Mouse (Mus musculus) bone marrow macrophage, adult 2 months (primary cell): Measurements from ENCODE around the gene 6030452D12Rik. TPM values are rescaled to one million over a fixed set of nuclear protein-coding genes. Genes with fewer than 3 reads are reported as not detected.

ENCODE experiments used
- H3K27ac ChIP-seq: 2 replicates; pipeline ENCODE4 v1.5.1; 2012; ENCODE audit warnings: low read depth, low read length; ENCODE audit not compliant: insufficient read depth
- H3K4me1 ChIP-seq: 2 replicates; pipeline ENCODE4 v1.6.1; 2012; ENCODE audit warnings: low read length; ENCODE audit not compliant: control insufficient read depth, insufficient read depth
- H3K4me3 ChIP-seq: 2 replicates; pipeline ENCODE4 v1.5.1; 2012; ENCODE audit warnings: mild to moderate bottlenecking, low read length, moderate library complexity; ENCODE audit not compliant: insufficient read depth
- CTCF ChIP-seq: IDR thresholded peaks from 2 replicates; pipeline ENCODE4 v1.5.1; 2012; ENCODE audit warnings: low read depth, mild to moderate bottlenecking, low read length, moderate library complexity
- POLR2A ChIP-seq: IDR thresholded peaks from 2 replicates; pipeline ENCODE4 v1.6.1; 2012; ENCODE audit warnings: mild to moderate bottlenecking, low read depth, low read length, borderline replicate concordance
- polyA plus RNA-seq: library from polyadenylated mRNA; stranded (reverse); fragments of >200 nt; gene quantifications from 2 replicates; pipeline ENCODE4 v1.2.4, GENCODE M21; 2012; ENCODE audit not compliant: missing spikeins, insufficient read depth, insufficient read length

Gene 6030452D12Rik
- polyA plus RNA-seq, 1 experiment: not detected

DNA sequence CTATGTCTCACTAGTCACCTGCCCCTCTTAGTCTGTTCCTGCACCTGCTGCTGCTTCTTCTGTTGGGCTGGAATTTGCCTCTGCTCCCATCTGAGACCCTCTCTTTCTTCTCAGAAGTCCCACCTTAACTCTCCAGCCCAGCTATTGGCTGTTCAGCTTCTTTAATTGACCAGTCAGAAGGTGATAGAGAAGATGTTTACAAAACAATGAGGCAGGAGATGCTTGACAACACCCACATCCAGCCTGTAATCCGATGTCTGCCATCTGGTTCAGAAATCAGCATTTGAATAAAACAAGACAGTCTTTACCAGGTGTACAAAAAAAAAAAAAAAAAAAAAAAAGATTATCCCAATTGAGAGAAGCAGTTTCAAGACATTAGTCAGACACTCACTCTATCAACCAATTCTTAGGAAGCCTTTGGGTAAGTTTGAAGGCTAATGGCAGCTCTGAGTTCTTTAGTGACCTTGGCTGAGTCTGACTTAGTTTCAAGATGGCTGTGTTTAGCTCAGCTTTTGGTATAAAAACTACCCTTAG is 15.7 kb downstream of the 6030452D12Rik start:
- Histone ChIP-seq H3K27ac (no peak overlapping the region), H3K4me3 (no peak overlapping the region), H3K4me1 (no peaks in the 10 kb centered on the region)
- TF ChIP-seq POLR2A (no peak), CTCF (no peak)

DNA sequence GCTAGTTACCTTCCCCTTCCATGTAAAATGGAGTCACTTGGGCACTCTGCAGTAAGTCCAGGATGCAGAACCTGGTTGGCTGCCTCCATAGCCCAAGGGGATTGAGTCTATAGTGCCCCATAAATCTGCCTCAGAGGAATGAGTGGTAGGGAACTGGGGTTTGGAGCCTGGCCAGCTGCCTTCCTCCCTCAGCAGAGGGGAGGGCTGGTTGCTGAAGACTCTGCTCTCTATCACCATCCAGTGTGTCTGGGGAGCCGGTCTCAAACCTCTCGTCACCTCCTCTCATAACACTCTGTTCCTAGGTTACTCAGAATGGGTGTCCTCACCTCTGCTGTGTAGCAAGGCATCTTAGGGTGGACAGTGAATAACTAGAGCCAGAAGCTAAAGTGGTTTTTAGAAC is 16.3 kb downstream of the 6030452D12Rik start:
- Histone ChIP-seq H3K4me3 (no peak overlapping the region), H3K4me1 (no peaks in the 10 kb centered on the region), H3K27ac (no peak overlapping the region)
- TF ChIP-seq POLR2A (no peak), CTCF (no peak)

- Histone ChIP-seq H3K4me3 (no peak overlapping the region), H3K4me1 (no peaks in the 10 kb centered on the region), H3K27ac (no peak overlapping the region)
- TF ChIP-seq POLR2A (no peak), CTCF (no peak)
Observed at GRCm38 (mm10) chr8:106518763-106519162, 18.4 kb downstream of the 6030452D12Rik start.

DNA sequence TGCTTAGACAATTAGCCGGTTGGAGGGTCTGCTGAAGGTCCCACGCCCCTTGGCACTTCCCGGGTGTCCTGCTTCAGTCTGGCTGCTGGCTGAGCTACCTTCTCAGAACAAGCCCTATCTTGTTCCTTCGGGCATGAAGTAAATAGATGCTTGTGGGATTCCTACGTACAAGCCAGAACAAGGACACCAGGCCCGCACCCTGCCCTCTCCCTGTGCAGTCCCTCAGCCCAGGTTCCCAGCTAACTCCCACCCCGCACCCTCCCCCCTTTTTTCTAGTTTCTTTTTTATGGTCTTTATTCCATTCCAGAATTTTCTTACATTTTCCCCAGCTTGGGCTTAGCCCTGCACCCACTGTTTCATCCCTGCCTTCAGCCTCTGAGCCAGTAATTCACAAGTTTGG is 20.3 kb downstream of the 6030452D12Rik start:
- Histone ChIP-seq H3K4me3 (no peak overlapping the region), H3K4me1 (no peaks in the 10 kb centered on the region), H3K27ac (no peak overlapping the region)
- no peak for TF ChIP-seq CTCF
- TF ChIP-seq POLR2A: no peak

DNA sequence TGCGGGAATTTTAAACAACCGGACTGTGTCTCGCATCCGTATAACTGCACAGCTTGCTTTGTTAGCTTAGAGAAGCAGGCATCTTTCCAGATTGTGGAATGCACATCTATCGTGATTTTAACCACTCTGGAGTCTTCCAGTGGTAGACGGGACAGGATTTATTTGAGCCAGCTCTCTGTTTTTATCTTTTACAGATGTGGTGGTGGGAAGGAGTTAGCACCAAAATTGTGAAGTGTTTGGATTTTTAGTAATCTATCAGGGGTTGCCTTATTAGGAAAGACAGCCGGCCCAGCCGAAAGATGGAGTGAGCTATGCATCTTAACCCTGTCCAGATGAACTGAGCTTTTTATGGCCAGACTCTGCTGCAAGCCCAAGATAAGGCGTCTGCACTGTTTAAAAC is 21.5 kb downstream of the 6030452D12Rik start:
- no peak overlapping the region for H3K27ac ChIP-seq
- TF ChIP-seq POLR2A (no peak), CTCF (no peak)
- H3K4me1 ChIP-seq: peaks cover 3% of the 10 kb centered on the region; the same call in 1 of the 2 replicates
- no peak overlapping the region for H3K4me3 ChIP-seq

DNA sequence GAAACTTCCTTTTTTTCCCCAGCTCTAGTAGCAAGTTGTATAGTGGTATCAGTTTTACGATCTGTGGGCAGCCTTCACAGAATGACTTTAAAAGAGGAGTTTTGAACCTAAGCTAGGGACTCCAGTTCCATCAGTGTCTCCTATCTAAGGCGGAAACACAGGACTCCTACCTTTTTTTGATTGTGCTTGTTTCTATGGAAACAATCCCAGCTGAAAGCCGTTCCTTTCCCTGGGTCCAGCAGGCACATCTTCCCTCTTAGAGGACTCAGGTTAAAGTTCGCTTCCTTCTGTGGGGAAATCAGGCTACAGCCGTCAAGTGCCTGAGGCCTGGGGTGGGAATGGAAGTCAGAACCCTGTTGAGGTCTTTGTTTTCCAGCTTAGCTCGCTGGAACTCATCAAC is 26.4 kb downstream of the 6030452D12Rik start:
- no peak for TF ChIP-seq CTCF
- no peak for TF ChIP-seq POLR2A
- peaks cover 15% of the 10 kb centered on the region for H3K4me1 ChIP-seq
- H3K4me3 ChIP-seq: no peak overlapping the region
- no peak overlapping the region for H3K27ac ChIP-seq

GRCm38 (mm10) chr8:106527241-106528036 is 27.1 kb downstream of the 6030452D12Rik start:
- H3K4me1 ChIP-seq: peaks cover 15% of the 10 kb centered on the region
- no peak overlapping the region for H3K27ac ChIP-seq
- no peak overlapping the region for H3K4me3 ChIP-seq
- TF ChIP-seq CTCF (peak; percentile 94), POLR2A (no peak)

DNA sequence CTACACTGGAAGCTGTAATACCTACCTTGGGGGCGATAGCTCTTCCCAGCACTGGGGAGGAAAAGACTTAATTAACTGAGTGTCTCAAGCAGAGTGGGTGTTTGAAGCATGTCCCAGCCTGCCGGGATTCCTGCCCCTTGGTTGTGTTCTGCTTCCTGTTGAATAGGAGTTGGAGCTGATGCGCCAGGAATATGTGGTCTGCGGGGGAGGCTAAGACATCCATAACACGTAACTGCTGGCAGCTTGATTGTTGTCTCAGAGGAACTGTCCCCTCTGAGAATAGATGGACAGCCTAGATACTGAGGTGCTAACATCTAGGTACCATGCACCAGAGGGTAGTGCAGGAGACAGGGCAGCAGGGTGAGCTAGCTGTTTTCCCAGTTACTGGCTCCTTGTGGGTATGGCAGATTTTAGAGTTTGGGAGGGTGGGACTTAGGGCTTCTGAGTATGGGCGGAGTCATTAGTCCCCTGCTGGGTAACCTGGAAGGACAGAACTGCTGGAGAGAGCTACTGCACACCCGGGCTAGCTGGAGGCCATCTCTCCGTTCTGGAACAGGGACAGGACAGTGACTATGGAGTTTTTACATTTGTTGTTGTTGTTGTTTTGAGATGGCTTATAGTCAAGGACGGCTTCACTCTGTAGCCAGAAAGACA is 28.4 kb downstream of the 6030452D12Rik start:
- Histone ChIP-seq H3K27ac (no peak overlapping the region), H3K4me1 (peaks cover 15% of the 10 kb centered on the region), H3K4me3 (no peak overlapping the region)
- no peak for TF ChIP-seq POLR2A
- no peak for TF ChIP-seq CTCF

DNA sequence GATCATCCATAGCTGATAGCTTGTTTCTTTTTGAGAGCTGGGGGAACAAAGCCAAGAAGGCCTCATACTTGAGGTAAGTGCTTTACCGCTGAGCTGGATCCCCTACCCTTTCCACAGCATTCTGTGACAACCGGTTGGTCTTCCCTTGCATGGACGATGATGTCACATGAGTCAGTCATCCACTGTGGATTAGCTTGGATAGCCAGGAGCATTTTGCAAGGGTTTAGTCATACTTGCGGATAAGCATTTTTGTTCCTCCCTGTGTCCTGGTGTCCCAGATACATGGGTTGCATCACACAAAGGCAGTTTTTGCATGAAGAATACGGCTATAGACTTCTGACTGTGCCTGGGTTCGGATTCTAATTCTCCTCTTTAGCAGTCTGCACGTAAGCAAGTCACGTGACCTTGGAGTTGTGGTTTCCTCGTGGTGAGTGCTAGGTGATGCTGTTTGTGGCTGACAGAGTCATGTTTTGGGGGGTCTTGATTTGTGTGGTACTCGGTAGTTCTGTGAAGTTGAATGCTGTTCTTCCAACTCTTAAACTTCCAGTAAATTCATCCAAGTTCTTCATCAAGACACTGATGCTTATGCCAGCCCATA is 29.7 kb downstream of the 6030452D12Rik start:
- Histone ChIP-seq H3K4me3 (no peak overlapping the region), H3K4me1 (peaks cover 15% of the 10 kb centered on the region), H3K27ac (no peak overlapping the region)
- TF ChIP-seq CTCF (no peak), POLR2A (no peak)

GRCm38 (mm10) chr8:106530566-106530965 is 30.2 kb downstream of the 6030452D12Rik start:
- TF ChIP-seq CTCF (peak; percentile 70), POLR2A (no peak)
- no peak overlapping the region for H3K4me3 ChIP-seq
- no peak overlapping the region for H3K27ac ChIP-seq
- peaks cover 15% of the 10 kb centered on the region for H3K4me1 ChIP-seq
